Mouse (Mus musculus) heart, postnatal 4 days (tissue): ENCODE results near the gene Armh1. TPM values are rescaled to one million over a fixed set of nuclear protein-coding genes. Genes with fewer than 3 reads are reported as not detected.

Source experiments
- DNase-seq: peaks from one replicate; pipeline ENCODE4 v3.0.0; 2021
- total RNA-seq, 2 experiments: library from RNA; stranded (reverse); gene quantifications; 2 replicates each; pipeline ENCODE4 v1.2.3; 2021

The Armh1 gene
- total RNA-seq = under 1 TPM; 0.38 to 0.43 TPM

GRCm38 (mm10) chr4:117251801-117252316 is at the start of gene Armh1, which contains the start of gene Tmem53:
Gene Armh1 (minus strand): TSS chr4:117252125.
Gene Tmem53 (plus strand): TSS chr4:117251951.
- peak; percentile 95 for DNase-seq

GRCm38 (mm10) chr4:117299921-117300320 is 48.0 kb upstream of the Armh1 start:
- DNase-seq = no peak

GRCm38 (mm10) chr4:117297819-117298218 is 45.9 kb upstream of the Armh1 start:
- DNase-seq = no peak

- no peak for DNase-seq
Measured at GRCm38 (mm10) chr4:117296849-117297593, 45.1 kb upstream of the Armh1 start.

GRCm38 (mm10) chr4:117291696-117292095 is 39.8 kb upstream of the Armh1 start:
- DNase-seq = no peak

GRCm38 (mm10) chr4:117288927-117289801 is 37.2 kb upstream of the Armh1 start:
- DNase-seq = peak; percentile 79

GRCm38 (mm10) chr4:117288277-117288926 is 36.5 kb upstream of the Armh1 start:
- DNase-seq = no peak

- DNase-seq = no peak
Measured at GRCm38 (mm10) chr4:117284363-117284762, 32.4 kb upstream of the Armh1 start.

GRCm38 (mm10) chr4:117283271-117284191 is 31.6 kb upstream of the Armh1 start:
- no peak for DNase-seq

GRCm38 (mm10) chr4:117281090-117281845 is 29.3 kb upstream of the Armh1 start:
- DNase-seq = no peak

GRCm38 (mm10) chr4:117280397-117280930 is 28.5 kb upstream of the Armh1 start:
- no peak for DNase-seq

- no peak for DNase-seq
Measured at GRCm38 (mm10) chr4:117279253-117279642, 27.3 kb upstream of the Armh1 start.

GRCm38 (mm10) chr4:117278381-117279252 is 26.7 kb upstream of the Armh1 start:
- no peak for DNase-seq

- DNase-seq = no peak
Measured at GRCm38 (mm10) chr4:117277687-117278086, 25.8 kb upstream of the Armh1 start.

- no peak for DNase-seq
Measured at GRCm38 (mm10) chr4:117277021-117277420, 25.1 kb upstream of the Armh1 start.

GRCm38 (mm10) chr4:117276281-117276711 is 24.4 kb upstream of the Armh1 start:
- DNase-seq = no peak

- peak; percentile 44 for DNase-seq
Measured at GRCm38 (mm10) chr4:117274720-117275119, 22.8 kb upstream of the Armh1 start.

- DNase-seq = no peak
Measured at GRCm38 (mm10) chr4:117272459-117272858, 20.5 kb upstream of the Armh1 start.

GRCm38 (mm10) chr4:117270278-117270677 is 18.4 kb upstream of the Armh1 start:
- peak; percentile 84 for DNase-seq
